Comparison of ENCODE assay signal across 26 mouse cellular contexts in the genomic region with DNA sequence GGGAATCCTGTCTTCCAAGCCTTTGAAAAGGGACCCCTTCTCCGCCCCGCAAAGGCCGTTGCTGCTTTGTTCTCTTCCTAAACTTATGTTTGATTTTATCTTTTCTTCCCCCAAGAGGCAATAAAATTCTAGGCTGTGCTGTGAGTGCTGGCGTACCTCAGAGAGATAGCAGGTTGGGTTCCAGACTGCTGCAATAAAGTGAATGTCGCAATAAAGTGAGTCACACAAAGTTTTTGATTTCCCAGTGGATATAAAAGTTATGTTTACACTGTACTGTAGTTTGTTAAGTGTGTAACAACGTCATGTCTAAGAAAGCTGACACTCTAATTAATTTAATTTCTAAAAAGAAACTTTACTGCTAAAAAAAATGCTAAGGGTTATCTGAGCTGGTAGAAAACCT. TPM values are rescaled to one million over a fixed set of nuclear protein-coding genes. Genes with fewer than 3 reads are reported as not detected.
DNase-seq lines count a peak whose midpoint lies in the region.
"Had no signal": no experiment of that assay in that cellular context is flagged by ENCODE, and none has a peak within 500 bp of the region (broad histone marks: within the 10 kb centered on the region; RNA-seq: fewer than 3 reads in every experiment).

No protein-coding gene starts in this region.

- peak; percentile 7 for DNase-seq in adrenal gland, postnatal 14 days
- DNase-seq in adrenal gland, postnatal 10 days, result no peak
- DNase-seq in 3T3-L1 (ENCODE audit: low read depth, low spot score) (peak; percentile 44), NIH3T3 (ENCODE audit: low read depth) (peak; percentile 48)
- peak; percentile 34 for DNase-seq in gonadal fat pad, adult 2 months (ENCODE audit: low read depth)
- DNase-seq in embryo, embryonic 10.5 days (ENCODE audit: low spot score), result no peak
- no peak for DNase-seq in cerebellum, adult 18-20 months
- DNase-seq in thymus, postnatal 14 days, result no peak
- DNase-seq: adrenal gland, postnatal 25 days; cerebellum, adult 2 months; cerebellum, adult 9-11 months; cerebellum, postnatal 25 days; embryo, embryonic 11 days; forebrain, postnatal 0 days; gastrocnemius, adult 2 months; gastrocnemius, postnatal 25 days; heart, adult 2 months; heart, postnatal 14 days; heart, postnatal 4 days; kidney, adult 11 months; kidney, adult 8-10 months had no signal

RNA-seq across cellular contexts. Expression of a gene that starts 22.6 kb away (rescaled TPM):
- 3.8 and 4.2 TPM in 2 replicates for total RNA-seq in adrenal gland, postnatal 14 days (2021)
- total RNA-seq in adrenal gland, postnatal 10 days (2021), result 1 to 10 TPM; 3.6 to 4.9 TPM
- 5.7 and 8.2 TPM in 2 replicates for polyA plus RNA-seq in gonadal fat pad, adult 2 months (2012; rRNA removed)
- total RNA-seq: forebrain, postnatal 0 days; G1E had no signal
- polyA plus RNA-seq: forebrain, embryonic 11.5 days; forebrain, embryonic 14.5 days; G1E; inflammation-experienced regulatory T-cells, adult 6 months had no signal

RNA-seq across cellular contexts. Expression of a gene that starts 52.7 kb away (rescaled TPM):
- total RNA-seq in adrenal gland, postnatal 14 days (2021), result 22.3 and 24.3 TPM in 2 replicates
- 10 to 100 TPM; 17.9 to 25.1 TPM for total RNA-seq in adrenal gland, postnatal 10 days (2021)
- 30.9 and 43.6 TPM in 2 replicates for polyA plus RNA-seq in gonadal fat pad, adult 2 months (2012; rRNA removed)
- total RNA-seq: CH12.LX, G1E had no signal
- polyA plus RNA-seq: inflammation-experienced regulatory T-cells, adult 6 months had no signal

Comparison
In these comparisons a context has a peak if more than half of its experiments do, and no peak if none do; other contexts are left out.
1. DNase-seq: peak in adrenal gland, postnatal 14 days (single experiment), 3T3-L1 (single experiment), NIH3T3 (single experiment) and gonadal fat pad, adult 2 months (single experiment); none in adrenal gland, postnatal 10 days (single experiment), embryo, embryonic 10.5 days (single experiment), cerebellum, adult 18-20 months (0 of 2) and thymus, postnatal 14 days (single experiment).